Mouse (Mus musculus) gastrocnemius, adult 8-10 months (tissue): ENCODE data around the gene Lmcd1. TPM values are rescaled to one million over a fixed set of nuclear protein-coding genes. Genes with fewer than 3 reads are reported as not detected.

Experiments
- DNase-seq, 2 experiments: peaks; one replicate each; pipeline ENCODE4 v3.0.0; 2022; ENCODE audit warnings: low spot score in 2 of 2
- total RNA-seq, 4 experiments: library from RNA; stranded (reverse); gene quantifications; 2 replicates each; pipeline ENCODE4 v1.2.4; 2022

Gene Lmcd1
- total RNA-seq, 4 experiments from 2014 or later: 105 to 136 (median 119) TPM

- no peak for DNase-seq
Observed at GRCm38 (mm10) chr6:112284087-112284486, 10.5 kb downstream of the Lmcd1 start.

GRCm38 (mm10) chr6:112287671-112288070 is 14.1 kb downstream of the Lmcd1 start:
- no peak for DNase-seq

GRCm38 (mm10) chr6:112288271-112288670 is 14.7 kb downstream of the Lmcd1 start:
- DNase-seq: no peak

- DNase-seq: no peak
Observed at GRCm38 (mm10) chr6:112291146-112291545, 17.6 kb downstream of the Lmcd1 start.

GRCm38 (mm10) chr6:112293320-112293719 is 19.8 kb downstream of the Lmcd1 start:
- no peak for DNase-seq

- no peak for DNase-seq
Observed at GRCm38 (mm10) chr6:112295269-112295668, 21.7 kb downstream of the Lmcd1 start.

- DNase-seq: no peak
Observed at GRCm38 (mm10) chr6:112300146-112300545, 26.6 kb downstream of the Lmcd1 start.

- no peak for DNase-seq
Observed at GRCm38 (mm10) chr6:112300633-112301032, 27.1 kb downstream of the Lmcd1 start.

GRCm38 (mm10) chr6:112302248-112302647 is 28.7 kb downstream of the Lmcd1 start:
- no peak for DNase-seq

GRCm38 (mm10) chr6:112302814-112303383 is 29.3 kb downstream of the Lmcd1 start:
- no peak for DNase-seq

- DNase-seq: peak; percentile 38 to 60
Observed at GRCm38 (mm10) chr6:112304751-112305150, 31.2 kb downstream of the Lmcd1 start.

- DNase-seq: no peak
Observed at GRCm38 (mm10) chr6:112309330-112309938, 35.9 kb downstream of the Lmcd1 start.

GRCm38 (mm10) chr6:112311385-112311784 is 37.8 kb downstream of the Lmcd1 start:
- no peak for DNase-seq

- DNase-seq: no peak
Observed at GRCm38 (mm10) chr6:112319449-112319848, 45.9 kb downstream of the Lmcd1 start.

GRCm38 (mm10) chr6:112320679-112321078 is 47.1 kb downstream of the Lmcd1 start:
- no peak for DNase-seq

- DNase-seq: no peak
Observed at GRCm38 (mm10) chr6:112322916-112323315, 49.4 kb downstream of the Lmcd1 start.

GRCm38 (mm10) chr6:112325213-112325612 is 51.7 kb downstream of the Lmcd1 start:
- DNase-seq: no peak

GRCm38 (mm10) chr6:112327793-112328192 is 54.2 kb downstream of the Lmcd1 start:
- DNase-seq: no peak

- no peak for DNase-seq
Observed at GRCm38 (mm10) chr6:112330520-112331222, 57.1 kb downstream of the Lmcd1 start.

GRCm38 (mm10) chr6:112331223-112331598 is 57.7 kb downstream of the Lmcd1 start:
- no peak for DNase-seq

- no peak for DNase-seq
Observed at GRCm38 (mm10) chr6:112333930-112334329, 60.4 kb downstream of the Lmcd1 start.

- DNase-seq: no peak
Observed at GRCm38 (mm10) chr6:112337667-112338066, 64.1 kb downstream of the Lmcd1 start.

GRCm38 (mm10) chr6:112339016-112339415 is 65.5 kb downstream of the Lmcd1 start:
- DNase-seq: no peak
